Mouse (Mus musculus) MEL (cell line): ENCODE measurements around the gene Vwce. TPM values are rescaled to one million over a fixed set of nuclear protein-coding genes. Genes with fewer than 3 reads are reported as not detected.

Experiments used
- DNase-seq: peaks from one replicate; pipeline ENCODE4 v3.0.0; 2011; ENCODE audit warnings: low read depth, low spot score
- H3K27ac ChIP-seq: 2 replicates; pipeline ENCODE4 v1.5.1; 2012; ENCODE audit warnings: low read depth, mild to moderate bottlenecking, control low read depth, low read length, moderate library complexity; ENCODE audit not compliant: control insufficient read depth
- H3K27me3 ChIP-seq, 2 experiments: fragments of 150-350 bp in 1 of 2; sonication (generic) in 1 of 2; 2 replicates each; pipeline ENCODE4 v1.6.1; 2012; ENCODE audit warnings: low read length in 2 of 2, mild to moderate bottlenecking in 2 of 2, improper control_type of control experiment in 1 of 2, moderate library complexity in 1 of 2; ENCODE audit not compliant: insufficient read depth in 2 of 2, control insufficient read depth in 1 of 2
- H3K36me3 ChIP-seq, 2 experiments: 2 replicates each; pipeline ENCODE4 v1.6.1; 2012 to 2014; ENCODE audit warnings: low read length in 2 of 2, improper control_type of control experiment in 1 of 2, inconsistent platforms in 1 of 2, mild to moderate bottlenecking in 1 of 2; ENCODE audit not compliant: insufficient read depth in 2 of 2, control insufficient read depth in 1 of 2
- H3K4me1 ChIP-seq, 2 experiments: fragments of 150-350 bp in 1 of 2; sonication (generic) in 1 of 2; 2 replicates each; pipeline ENCODE4 v1.6.1; 2012; ENCODE audit warnings: low read length in 2 of 2, improper control_type of control experiment in 1 of 2, mild to moderate bottlenecking in 1 of 2; ENCODE audit not compliant: insufficient read depth in 2 of 2, control insufficient read depth in 1 of 2
- H3K4me3 ChIP-seq, 2 experiments: fragments of 150-350 bp in 1 of 2; sonication (generic) in 1 of 2; 2 replicates each; pipeline ENCODE4 v1.5.1; 2012; ENCODE audit warnings: low read depth in 2 of 2, low read length in 2 of 2, mild to moderate bottlenecking in 2 of 2, moderate library complexity in 2 of 2, control low read depth in 1 of 2, improper control_type of control experiment in 1 of 2; ENCODE audit not compliant: control insufficient read depth in 1 of 2, insufficient read depth in 1 of 2
- H3K79me2 ChIP-seq: 2 replicates; pipeline ENCODE4 v1.6.1; 2012; ENCODE audit warnings: mild to moderate bottlenecking, low read length, moderate library complexity; ENCODE audit not compliant: control insufficient read depth, poor library complexity, insufficient read depth
- H3K9ac ChIP-seq: 2 replicates; pipeline ENCODE4 v1.6.1; 2012; ENCODE audit warnings: low read depth, mild to moderate bottlenecking, control low read depth, low read length, moderate library complexity; ENCODE audit not compliant: control insufficient read depth, poor library complexity, severe bottlenecking
- H3K9me3 ChIP-seq: fragments of 150-350 bp; sonication (generic); replicated peaks from 2 replicates; pipeline ENCODE4 v1.6.1; 2012; ENCODE audit warnings: mild to moderate bottlenecking, low read length, improper control_type of control experiment, moderate library complexity; ENCODE audit not compliant: insufficient read depth
- CHD1 ChIP-seq: IDR thresholded peaks from 2 replicates; pipeline ENCODE4 v1.6.1; 2012; ENCODE audit warnings: low read depth, mild to moderate bottlenecking, inconsistent platforms, low read length, improper control_type of control experiment
- CHD2 ChIP-seq: IDR thresholded peaks from 2 replicates; pipeline ENCODE4 v1.6.1; 2011; ENCODE audit warnings: low read length, improper control_type of control experiment
- CTCF ChIP-seq, 3 experiments: IDR thresholded peaks in 2 of 3; conservative IDR thresholded peaks in 1 of 3; 2 replicates each; pipeline ENCODE4 v1.5.1; 2011 to 2012; ENCODE audit warnings: low read length in 3 of 3, low read depth in 2 of 3, mild to moderate bottlenecking in 2 of 3, improper control_type of control experiment in 1 of 3, inconsistent platforms in 1 of 3, mixed read lengths in 1 of 3, moderate library complexity in 1 of 3; ENCODE audit not compliant: control insufficient read depth in 1 of 3, insufficient read depth in 1 of 3, poor library complexity in 1 of 3, severe bottlenecking in 1 of 3
- ELF1 ChIP-seq: IDR thresholded peaks from 2 replicates; pipeline ENCODE4 v1.6.1; 2014; ENCODE audit warnings: low read depth, mild to moderate bottlenecking, inconsistent platforms, low read length, improper control_type of control experiment, moderate library complexity
- EP300 ChIP-seq, 2 experiments: IDR thresholded peaks; 2 replicates each; pipeline ENCODE4 v1.6.1; 2011; ENCODE audit warnings: improper control_type of control experiment in 2 of 2, low read length in 2 of 2, low read depth in 1 of 2, mild to moderate bottlenecking in 1 of 2
- ETS1 ChIP-seq: IDR thresholded peaks from 2 replicates; pipeline ENCODE4 v1.6.1; 2012; ENCODE audit warnings: low read depth, mild to moderate bottlenecking, inconsistent platforms, low read length, improper control_type of control experiment, moderate library complexity
- GATA1 ChIP-seq: IDR thresholded peaks from 2 replicates; pipeline ENCODE4 v1.6.1; 2011; ENCODE audit warnings: low read depth, low read length, improper control_type of control experiment
- MAX ChIP-seq: IDR thresholded peaks from 2 replicates; pipeline ENCODE4 v1.6.1; 2011; ENCODE audit warnings: low read length, improper control_type of control experiment
- MEF2A ChIP-seq: IDR thresholded peaks from 2 replicates; pipeline ENCODE4 v1.6.1; 2014; ENCODE audit warnings: low read depth, mild to moderate bottlenecking, inconsistent platforms, low read length, improper control_type of control experiment; ENCODE audit not compliant: poor library complexity, insufficient replicate concordance, severe bottlenecking; ENCODE audit errors: extremely low read depth
- MXI1 ChIP-seq: IDR thresholded peaks from 2 replicates; pipeline ENCODE4 v1.6.1; 2011; ENCODE audit warnings: mild to moderate bottlenecking, low read depth, low read length, improper control_type of control experiment
- MYB ChIP-seq: IDR thresholded peaks from 2 replicates; pipeline ENCODE4 v1.6.1; 2011; ENCODE audit warnings: mild to moderate bottlenecking, low read depth, low read length, improper control_type of control experiment
- MYC ChIP-seq: IDR thresholded peaks from 2 replicates; pipeline ENCODE4 v1.6.1; 2011; ENCODE audit warnings: low read depth, mild to moderate bottlenecking, low read length, improper control_type of control experiment, moderate library complexity
- NELFE ChIP-seq: IDR thresholded peaks from 2 replicates; pipeline ENCODE4 v1.6.1; 2011; ENCODE audit warnings: low read depth, low read length, improper control_type of control experiment
- NRF1 ChIP-seq: IDR thresholded peaks from 2 replicates; pipeline ENCODE4 v1.6.1; 2014; ENCODE audit warnings: low read depth, mild to moderate bottlenecking, inconsistent platforms, low read length, improper control_type of control experiment, moderate library complexity; ENCODE audit not compliant: poor library complexity, insufficient read depth, severe bottlenecking
- POLR2A ChIP-seq, 2 experiments: IDR thresholded peaks; 2 replicates each; pipeline ENCODE4 v1.6.1; 2011 to 2012; ENCODE audit warnings: low read length in 2 of 2, mild to moderate bottlenecking in 2 of 2, control low read depth in 1 of 2, improper control_type of control experiment in 1 of 2, low read depth in 1 of 2, moderate library complexity in 1 of 2; ENCODE audit not compliant: control insufficient read depth in 1 of 2, insufficient read depth in 1 of 2, poor library complexity in 1 of 2
- RAD21 ChIP-seq: IDR thresholded peaks from 2 replicates; pipeline ENCODE4 v1.6.1; 2011; ENCODE audit warnings: mild to moderate bottlenecking, low read depth, low read length, improper control_type of control experiment
- SIN3A ChIP-seq: IDR thresholded peaks from 2 replicates; pipeline ENCODE4 v1.6.1; 2012; ENCODE audit warnings: low read length, improper control_type of control experiment, inconsistent platforms
- SMC3 ChIP-seq: IDR thresholded peaks from 2 replicates; pipeline ENCODE4 v1.6.1; 2011; ENCODE audit warnings: low read depth, low read length, improper control_type of control experiment
- TAL1 ChIP-seq: IDR thresholded peaks from 2 replicates; pipeline ENCODE4 v1.6.1; 2012; ENCODE audit warnings: mild to moderate bottlenecking, inconsistent platforms, low read length, moderate library complexity, mixed read lengths
- UBTF ChIP-seq: IDR thresholded peaks from 2 replicates; pipeline ENCODE4 v1.6.1; 2012; ENCODE audit warnings: low read depth, mild to moderate bottlenecking, inconsistent platforms, low read length, improper control_type of control experiment, moderate library complexity, borderline replicate concordance; ENCODE audit not compliant: insufficient read depth
- polyA plus RNA-seq, 2 experiments: library from polyadenylated mRNA; stranded (reverse) in 1 of 2; unstranded in 1 of 2; fragments of >175 nt in 1 of 2; fragments of >200 nt in 1 of 2; gene quantifications; 2 replicates each; pipeline versions ENCODE4 v1.2.1 to v1.2.4; 2012; ENCODE audit warnings: low replicate concordance in 2 of 2, low read depth in 1 of 2; ENCODE audit not compliant: insufficient read length in 2 of 2, insufficient read depth in 1 of 2, missing spikeins in 1 of 2
- total RNA-seq: library from RNA; depleted of rRNA; stranded (reverse); fragments of 300-350 nt; gene quantifications from 2 replicates; pipeline ENCODE4 v1.2.3, GENCODE M21; 2012

Gene Vwce
- total and polyA plus RNA-seq, 3 experiments = 0.04 to 666 (median 1.8) TPM

DNA sequence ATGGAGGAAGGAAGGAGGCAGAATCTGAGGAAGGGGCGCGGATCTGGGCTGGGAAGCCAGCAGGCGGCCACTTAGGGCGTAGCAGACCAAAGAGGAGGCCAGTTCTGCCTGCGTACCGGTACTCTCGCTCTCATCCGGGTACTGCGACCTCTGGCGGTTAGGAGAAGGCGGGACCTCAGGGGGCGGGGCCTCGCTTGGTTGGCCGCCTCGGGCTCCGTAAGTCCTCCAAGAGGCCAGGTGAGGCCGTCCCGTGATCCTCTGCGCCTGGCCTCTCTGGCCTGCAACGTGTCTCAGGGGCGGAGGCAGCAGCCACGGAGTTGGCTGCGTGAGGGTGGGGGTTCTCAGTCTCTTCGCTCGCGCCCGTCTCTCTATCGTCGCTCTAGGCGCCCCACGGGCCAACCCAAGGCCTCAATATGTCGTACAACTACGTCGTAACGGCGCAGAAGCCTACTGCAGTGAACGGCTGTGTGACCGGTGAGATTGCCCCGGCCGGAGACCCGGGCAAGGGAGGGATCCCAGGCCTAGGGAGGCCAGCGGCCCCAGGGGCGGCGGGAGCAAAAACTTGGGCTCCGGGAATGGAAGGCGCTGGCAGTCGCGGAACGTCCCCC is 28.6 kb upstream of the Vwce start, which contains the start of the genes Ddb1 and Tkfc (continued):
- TF ChIP-seq MEF2A (0 out of 2 replicates have a peak, but pooled peaks have one; percentile 24), UBTF (peak; percentile 70; the same call in 1 of the 2 replicates), RAD21 (no peak), CTCF (IDR thresholded peaks at IDR 0.05 in 2 of 3, conservative IDR thresholded peaks at IDR 0.05 in 1 of 3; ENCODE audit: control insufficient read depth in 1 of 3, insufficient read depth in 1 of 3, low read depth in 2 of 3, low read length in 3 of 3, poor library complexity in 1 of 3, severe bottlenecking in 1 of 3) (peak; percentile 6 to 45 (median 44); a peak in 5 of 6 replicates), NELFE (peak; percentile 92), MYB (peak; percentile 92), MYC (peak; percentile 72), TAL1 (no peak), EP300 (IDR thresholded peaks at IDR 0.05; ENCODE audit: low read depth in 1 of 2, low read length in 2 of 2) (peak in 1 of 2 experiments; percentile 37; a peak in 1 of 4 replicates)

DNA sequence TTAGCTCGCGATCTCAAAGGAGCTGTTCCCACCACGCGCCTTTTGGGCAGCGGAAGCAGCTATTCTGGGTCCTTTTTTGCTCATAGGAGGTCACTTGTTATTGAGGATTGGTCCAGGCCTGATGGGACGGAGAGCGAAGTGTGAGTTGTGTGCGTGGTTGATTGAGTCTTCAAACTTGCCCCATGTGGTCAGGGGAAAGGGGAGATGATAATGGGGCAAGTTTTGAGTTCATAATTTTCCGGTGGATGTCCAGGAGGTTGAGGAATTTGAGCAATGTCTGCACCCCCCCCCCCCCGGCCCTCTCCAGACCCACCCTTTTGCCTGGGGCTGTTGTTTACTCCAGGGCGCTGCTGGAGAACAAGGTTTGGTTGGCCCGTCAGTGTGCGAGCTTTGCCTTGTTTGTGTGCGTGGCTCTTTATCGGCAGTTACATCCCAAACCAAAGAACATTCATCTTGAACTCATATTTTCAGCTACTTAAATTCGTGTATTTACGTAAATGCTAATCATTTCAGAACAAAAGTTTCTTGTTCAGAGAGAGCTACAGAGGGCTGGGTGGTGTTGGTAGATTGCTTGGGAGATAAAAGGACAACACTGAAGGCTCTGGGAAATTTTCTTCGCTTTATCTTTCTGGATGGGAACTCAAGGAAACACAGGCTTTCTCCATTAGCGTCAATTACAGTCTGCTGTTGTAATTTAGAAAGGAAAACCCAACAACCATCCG is 28.0 kb upstream of the Vwce start:
- Histone ChIP-seq H3K27me3 (no peaks in the 10 kb centered on the region), H3K79me2 (peaks cover 33% of the 10 kb centered on the region), H3K9me3 (no peaks in the 10 kb centered on the region), H3K36me3 (peaks cover 22 to 29% of the 10 kb centered on the region in 2 experiments), H3K4me1 (peaks cover 8 to 19% of the 10 kb centered on the region in 2 experiments), H3K9ac (peak overlapping the region; percentile 97), H3K4me3 (peak overlapping the region; percentile 72 to 94), H3K27ac (peak overlapping the region; percentile 84)
- TF ChIP-seq NRF1 = no peak
- peak in 1 of 2 experiments; percentile 3; a peak in 1 of 4 replicates for TF ChIP-seq EP300 (IDR thresholded peaks at IDR 0.05; ENCODE audit: low read depth in 1 of 2, low read length in 2 of 2)
- no peak for TF ChIP-seq SMC3
- no peak for TF ChIP-seq NELFE
- TF ChIP-seq ELF1 = no peak
- TF ChIP-seq MAX = peak; percentile 11; the same call in 1 of the 2 replicates
- peak; percentile 80 for TF ChIP-seq GATA1
- peak; percentile 33 for TF ChIP-seq MXI1
- TF ChIP-seq ETS1 = no peak; the same call in 1 of the 2 replicates
- 0 out of 2 replicates have a peak, but pooled peaks have one; percentile 43 for TF ChIP-seq CHD1
- peak; percentile 56 for TF ChIP-seq SIN3A
- TF ChIP-seq TAL1 = no peak
- no peak for TF ChIP-seq CHD2
- no peak for TF ChIP-seq POLR2A (IDR thresholded peaks at IDR 0.05; ENCODE audit: control insufficient read depth in 1 of 2, insufficient read depth in 1 of 2, low read depth in 1 of 2, low read length in 2 of 2, poor library complexity in 1 of 2)
- peak; percentile 58 for DNase-seq
